Mouse (Mus musculus) testis, adult 2 months (tissue): Measurements from ENCODE around the gene Phactr3. TPM values are rescaled to one million over a fixed set of nuclear protein-coding genes. Genes with fewer than 3 reads are reported as not detected.

ENCODE experiments used
- H3K27ac ChIP-seq: fragments of 200-500 bp; 2 replicates; pipeline ENCODE4 v1.5.1; 2012; ENCODE audit warnings: low read depth, low read length; ENCODE audit not compliant: control insufficient read depth, insufficient read depth
- H3K27me3 ChIP-seq: fragments of 200-500 bp; 2 replicates; pipeline ENCODE4 v1.6.1; 2012; ENCODE audit warnings: mild to moderate bottlenecking, low read length, moderate library complexity; ENCODE audit not compliant: control insufficient read depth, insufficient read depth
- H3K36me3 ChIP-seq: fragments of 200-500 bp; 2 replicates; pipeline ENCODE4 v1.6.1; 2012; ENCODE audit warnings: mild to moderate bottlenecking, low read length; ENCODE audit not compliant: control insufficient read depth, insufficient read depth
- H3K4me1 ChIP-seq: fragments of 200-500 bp; 2 replicates; pipeline ENCODE4 v1.6.1; 2012; ENCODE audit warnings: low read length; ENCODE audit not compliant: control insufficient read depth, insufficient read depth
- H3K4me3 ChIP-seq: fragments of 200-500 bp; 2 replicates; pipeline ENCODE4 v1.5.1; 2012; ENCODE audit warnings: low read depth, mild to moderate bottlenecking, low read length, moderate library complexity, mixed read lengths; ENCODE audit not compliant: control insufficient read depth
- CTCF ChIP-seq: fragments of 200-500 bp; IDR thresholded peaks from 2 replicates; pipeline ENCODE4 v1.5.1; 2012; ENCODE audit warnings: low read depth, mild to moderate bottlenecking, inconsistent platforms, low read length, moderate library complexity; ENCODE audit not compliant: control insufficient read depth, insufficient read depth, insufficient replicate concordance
- POLR2A ChIP-seq: fragments of 200-500 bp; IDR thresholded peaks from 2 replicates; pipeline ENCODE4 v1.6.1; 2012; ENCODE audit warnings: low read depth, mild to moderate bottlenecking, inconsistent platforms, low read length, moderate library complexity; ENCODE audit not compliant: control insufficient read depth
- polyA plus RNA-seq: library from polyadenylated mRNA; depleted of rRNA; stranded (reverse); fragments of >200 nt; gene quantifications from 2 replicates; pipeline ENCODE4 v1.2.3, GENCODE M21; 2012

The Phactr3 gene
- polyA plus RNA-seq, 1 experiment = 8.2 TPM

- Histone ChIP-seq H3K4me3 (no peak overlapping the region), H3K27ac (no peak overlapping the region), H3K4me1 (peaks cover 2% of the 10 kb centered on the region; the same call in 1 of the 2 replicates), H3K27me3 (no peaks in the 10 kb centered on the region), H3K36me3 (no peaks in the 10 kb centered on the region)
- peak; percentile 94; the same call in 1 of the 2 replicates for TF ChIP-seq CTCF
- no peak for TF ChIP-seq POLR2A
Measured at GRCm38 (mm10) chr2:178137518-178137917, 18.7 kb downstream of the Phactr3 start.

DNA sequence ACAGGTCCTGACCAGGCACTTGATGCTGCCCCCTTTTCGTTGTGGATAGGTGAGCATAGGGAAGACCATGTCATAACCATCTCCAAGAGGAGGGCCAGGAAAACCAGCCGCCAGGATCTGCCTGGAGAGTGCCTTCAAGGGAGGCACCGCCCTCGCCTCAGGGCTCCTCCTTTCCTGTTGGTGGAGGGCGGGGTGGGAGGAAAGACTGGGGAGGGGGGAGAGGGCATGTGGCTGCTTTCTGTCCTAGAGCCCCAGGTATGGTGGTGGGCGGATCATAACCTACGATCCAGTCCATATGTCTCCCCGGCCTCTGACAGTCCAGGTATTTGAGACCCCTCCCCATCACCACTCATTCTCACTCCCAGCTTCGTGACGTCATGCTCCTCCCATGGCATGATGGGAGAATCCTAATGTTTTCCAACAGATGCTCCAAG, 22.7 kb downstream of the Phactr3 start:
- Histone ChIP-seq H3K27ac (no peak overlapping the region), H3K36me3 (no peaks in the 10 kb centered on the region), H3K27me3 (no peaks in the 10 kb centered on the region), H3K4me3 (no peak overlapping the region), H3K4me1 (peaks cover 4% of the 10 kb centered on the region; the same call in 1 of the 2 replicates)
- TF ChIP-seq POLR2A (no peak), CTCF (no peak)

DNA sequence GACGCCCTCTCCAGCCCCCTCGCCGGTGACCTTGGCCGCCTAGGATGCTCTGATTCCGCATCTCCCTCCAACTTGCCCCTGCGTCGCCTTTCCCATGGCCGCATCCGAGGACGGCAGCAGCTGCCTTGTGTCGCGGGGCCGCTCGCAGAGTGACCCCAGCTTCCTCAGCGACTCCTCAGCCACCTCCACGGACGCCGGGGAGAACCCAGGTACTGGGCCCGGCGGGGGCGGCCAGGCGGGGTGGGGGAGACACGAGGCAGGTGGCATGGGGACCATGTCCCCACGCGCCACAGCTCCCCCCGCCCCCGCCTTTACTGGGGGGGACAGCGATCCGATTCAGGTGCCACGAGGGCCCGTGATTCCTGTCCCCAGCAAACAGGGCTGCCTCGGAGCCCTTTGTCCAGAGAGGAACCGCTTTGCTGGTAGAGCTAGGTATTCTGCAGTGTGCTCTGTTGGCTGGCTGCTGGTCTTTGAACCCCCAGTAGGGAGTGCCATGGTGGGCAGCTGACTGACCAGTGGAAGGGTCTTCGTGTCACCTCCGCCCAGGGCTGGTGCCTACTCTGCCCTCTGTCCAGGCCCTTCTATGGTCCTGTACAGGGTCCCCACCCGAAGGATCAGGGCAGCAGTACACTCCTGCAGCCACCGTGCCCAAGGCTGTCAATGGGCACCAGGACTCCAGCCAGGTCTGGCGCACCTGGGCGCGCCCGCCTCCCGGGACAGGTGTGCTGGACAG, 23.7 kb downstream of the Phactr3 start:
- Histone ChIP-seq H3K27ac (no peak overlapping the region), H3K4me1 (peaks cover 4% of the 10 kb centered on the region; the same call in 1 of the 2 replicates), H3K36me3 (no peaks in the 10 kb centered on the region), H3K27me3 (no peaks in the 10 kb centered on the region), H3K4me3 (no peak overlapping the region)
- TF ChIP-seq CTCF (no peak), POLR2A (no peak)

GRCm38 (mm10) chr2:178143024-178143415, 24.2 kb downstream of the Phactr3 start:
- Histone ChIP-seq H3K27me3 (no peaks in the 10 kb centered on the region), H3K4me3 (no peak overlapping the region), H3K27ac (no peak overlapping the region)

DNA sequence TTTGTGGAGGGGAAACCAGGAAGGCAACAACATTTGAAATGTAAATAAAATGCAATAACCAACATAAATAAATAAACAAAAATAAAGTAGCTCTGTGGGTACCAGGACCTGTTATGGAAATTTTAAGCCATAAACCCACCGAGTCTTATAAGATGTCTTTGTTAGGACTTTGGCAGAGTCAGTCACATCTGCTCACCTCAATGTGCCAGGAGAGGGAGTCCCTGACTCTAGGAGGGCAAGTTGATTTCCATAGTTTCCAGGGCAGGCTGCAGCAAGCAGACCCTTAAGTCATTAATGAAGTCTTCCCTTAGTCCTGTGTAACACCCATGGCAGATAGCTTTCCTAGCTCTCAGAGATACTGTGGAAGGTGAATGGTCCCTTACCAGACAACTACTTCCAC, 25.1 kb downstream of the Phactr3 start:
- no peaks in the 10 kb centered on the region for H3K27me3 ChIP-seq
- H3K27ac ChIP-seq = no peak overlapping the region
- peaks cover 4% of the 10 kb centered on the region; the same call in 1 of the 2 replicates for H3K4me1 ChIP-seq
- TF ChIP-seq CTCF (no peak), POLR2A (no peak)
- H3K36me3 ChIP-seq = no peaks in the 10 kb centered on the region
- H3K4me3 ChIP-seq = no peak overlapping the region

More at GRCm38 (mm10) chr2:178143024-178143415, 24.2 kb downstream of the Phactr3 start:
- H3K4me1 ChIP-seq = peaks cover 4% of the 10 kb centered on the region; the same call in 1 of the 2 replicates
- no peaks in the 10 kb centered on the region for H3K36me3 ChIP-seq
- TF ChIP-seq POLR2A = no peak
- no peak for TF ChIP-seq CTCF

DNA sequence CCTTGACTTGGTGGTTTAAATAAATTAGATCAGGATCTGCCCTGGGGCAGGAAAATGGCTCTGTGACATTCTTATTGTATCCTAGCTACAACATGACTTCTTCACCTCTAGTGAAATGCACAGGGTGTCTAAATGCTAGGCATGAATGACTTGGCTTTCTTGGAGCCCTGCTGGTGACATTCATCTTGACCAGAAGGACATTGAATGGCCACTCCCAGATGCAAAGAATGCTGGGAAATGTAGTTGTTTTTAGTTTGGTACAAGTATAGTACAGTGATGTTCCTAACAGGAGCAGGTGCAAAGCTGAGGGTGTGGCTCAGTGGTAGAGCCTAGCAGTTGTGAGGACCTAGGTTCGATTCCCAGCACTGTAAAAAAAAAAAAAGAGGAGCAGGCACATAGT, 30.5 kb downstream of the Phactr3 start:
- Histone ChIP-seq H3K4me3 (no peak overlapping the region), H3K27me3 (no peaks in the 10 kb centered on the region), H3K4me1 (no peaks in the 10 kb centered on the region), H3K36me3 (no peaks in the 10 kb centered on the region), H3K27ac (no peak overlapping the region)
- TF ChIP-seq POLR2A (no peak), CTCF (no peak)

DNA sequence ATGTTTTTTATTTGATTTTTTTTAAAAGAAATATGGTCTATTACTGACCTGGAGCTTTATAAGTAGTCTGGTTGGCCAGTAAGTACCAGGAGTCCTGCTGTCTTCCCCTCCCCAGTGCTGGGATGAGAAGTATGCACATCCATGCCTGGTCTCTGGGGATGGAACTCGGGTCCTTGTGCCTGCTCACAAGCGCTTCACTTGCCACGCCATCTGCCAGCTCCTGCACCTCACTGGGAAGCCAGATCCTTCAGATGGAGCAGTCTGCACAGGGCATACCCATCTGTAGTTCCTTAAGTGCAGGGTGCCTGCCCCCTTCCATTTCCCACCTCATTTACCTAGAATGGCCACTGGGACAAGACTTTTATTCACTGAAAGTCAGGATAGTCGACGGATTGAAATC, 31.9 kb downstream of the Phactr3 start:
- H3K27ac ChIP-seq = no peak overlapping the region
- no peaks in the 10 kb centered on the region for H3K4me1 ChIP-seq
- no peaks in the 10 kb centered on the region for H3K36me3 ChIP-seq
- H3K4me3 ChIP-seq = no peak overlapping the region
- no peaks in the 10 kb centered on the region for H3K27me3 ChIP-seq
- no peak for TF ChIP-seq CTCF
- no peak for TF ChIP-seq POLR2A
